Mouse (Mus musculus): ENCODE measurements around the gene Sycp2. TPM values are rescaled to one million over a fixed set of nuclear protein-coding genes. Genes with fewer than 3 reads are reported as not detected.

The Sycp2 gene
- total RNA-seq, 2 experiments from 2014 or later, result not detected

DNA sequence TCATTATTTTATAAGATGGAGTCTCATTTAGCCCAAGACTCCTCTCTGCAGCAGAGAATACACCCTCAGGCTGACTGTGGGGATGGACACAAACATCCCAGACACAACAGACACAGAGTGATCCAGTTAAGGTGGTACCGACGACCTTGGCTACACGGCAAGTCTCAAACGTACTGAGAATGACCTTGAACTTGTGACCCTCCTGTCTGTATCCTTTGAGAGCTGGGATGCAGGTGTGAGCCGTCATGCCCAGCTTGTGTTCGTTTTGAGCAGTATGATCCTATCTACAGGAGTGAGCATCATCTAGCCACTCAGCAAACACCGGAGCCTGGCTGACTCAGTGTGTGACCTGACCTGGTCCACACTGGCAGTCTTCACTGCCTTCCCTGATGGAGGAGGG, 93.9 kb downstream of the Sycp2 start:
- ATAC-seq (replicated peaks; ENCODE audit: poor library complexity, severe bottlenecking), result no peak

DNA sequence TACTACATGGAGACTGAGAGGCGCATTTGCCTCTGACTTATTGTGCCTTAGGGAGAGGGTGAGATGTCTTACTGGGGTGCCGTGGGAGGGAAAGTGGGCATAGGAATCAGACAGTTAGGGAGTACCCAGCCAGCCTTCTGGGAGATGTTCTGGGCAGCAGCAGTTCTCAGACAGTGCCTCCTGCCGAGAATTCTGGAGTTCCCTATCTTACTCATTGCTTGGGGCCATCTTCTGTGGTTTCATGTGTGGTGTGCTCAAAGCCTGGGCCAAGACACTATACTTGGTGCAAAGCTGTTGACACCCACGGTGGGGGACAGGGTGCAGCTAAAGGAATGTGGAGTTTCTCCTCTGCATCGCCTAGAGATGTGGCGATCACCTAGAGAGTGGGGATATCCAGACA, 102.8 kb downstream of the Sycp2 start:
- ATAC-seq (replicated peaks; ENCODE audit: poor library complexity, severe bottlenecking), result no peak

DNA sequence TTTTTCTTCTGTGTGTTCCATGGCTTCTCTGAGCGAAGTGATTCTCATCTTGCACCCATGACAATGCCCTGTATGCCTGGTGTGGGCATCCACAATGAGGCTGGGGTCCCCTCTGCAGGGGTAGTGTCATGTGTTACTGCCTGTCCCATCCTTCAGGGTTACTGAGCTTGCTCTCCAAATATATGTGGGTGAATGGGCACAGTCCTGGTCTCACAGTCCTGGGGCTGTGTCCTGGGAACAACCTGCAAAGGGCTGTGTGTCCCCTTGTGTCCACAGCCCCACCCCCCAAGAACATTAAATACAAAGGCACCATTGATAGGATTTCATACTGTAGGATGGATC, 103.3 kb downstream of the Sycp2 start:
- ATAC-seq (replicated peaks; ENCODE audit: poor library complexity, severe bottlenecking), result no peak

DNA sequence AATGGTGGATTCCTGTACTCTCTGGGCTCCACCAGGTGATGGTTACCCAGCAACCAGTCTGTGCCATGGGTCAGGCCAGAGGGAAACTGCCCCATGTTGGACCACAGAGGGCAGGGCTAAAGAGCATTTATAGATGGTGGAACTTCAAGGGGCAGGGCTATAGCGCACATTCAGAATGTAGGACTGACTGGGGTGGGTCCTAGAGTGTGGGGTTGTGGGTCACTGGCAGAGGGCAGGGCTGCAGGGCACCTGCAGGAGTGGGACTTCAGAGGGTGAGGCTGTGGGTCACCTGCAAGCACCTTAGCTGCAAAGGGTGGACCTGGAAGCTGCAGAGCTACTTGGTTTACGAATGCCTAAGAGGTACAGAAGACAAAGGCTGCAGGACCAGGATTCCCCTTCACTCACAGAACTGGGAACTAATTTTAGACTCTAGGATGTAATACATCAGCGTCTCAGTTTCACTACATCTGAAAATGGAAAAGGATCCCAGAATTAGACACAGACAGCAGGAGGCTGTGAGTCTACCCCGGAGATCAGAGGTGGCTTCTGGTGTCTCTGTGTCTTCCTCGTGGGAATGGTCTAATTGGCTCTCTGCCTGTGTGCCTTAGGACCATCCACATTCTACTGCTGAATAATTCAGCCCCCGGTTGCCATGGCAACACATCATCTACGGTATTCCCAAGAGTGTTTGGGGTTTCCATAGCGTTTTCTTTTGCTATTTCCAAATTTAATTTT, 103.9 kb downstream of the Sycp2 start:
- ATAC-seq (replicated peaks; ENCODE audit: poor library complexity, severe bottlenecking), result no peak

Other genes with a start within 250 kb of the Sycp2 start
- 2.4 and 3.2 TPM in 2 replicates for gene Ppp1r3d, start 6.8 kb upstream of the Sycp2 start, total RNA-seq (2014; fragmentation: Nextera tagmentation)
- gene Ppp1r3d, start 6.8 kb upstream of the Sycp2 start, total RNA-seq (2017), result 0.73 and 1.0 TPM in 2 replicates
- gene Fam217b, start 6.8 kb upstream of the Sycp2 start, total RNA-seq (2014; fragmentation: Nextera tagmentation), result 7.0 and 7.4 TPM in 2 replicates
- gene Fam217b, start 6.8 kb upstream of the Sycp2 start, total RNA-seq (2017), result 3.9 and 5.9 TPM in 2 replicates
- gene Cdh26, start 22.8 kb upstream of the Sycp2 start, total RNA-seq (2014; fragmentation: Nextera tagmentation), result not detected in 2 replicates
- not detected in 2 replicates for gene Cdh26, start 22.8 kb upstream of the Sycp2 start, total RNA-seq (2017)

Data from granulocyte monocyte progenitor cell, adult 5-6 weeks (primary cell).